Mouse (Mus musculus) kidney, postnatal 14 days (tissue): ENCODE data around the gene Gm28308.
A peak's percentile ranks its signal among the peaks of the same experiment; 100 is the strongest.

ENCODE experiments used
- DNase-seq: peaks from one replicate; pipeline ENCODE4 v3.0.0; 2022; ENCODE audit warnings: mixed read lengths

Gene Gm28308

GRCm38 (mm10) chr6:52218643-52219215 lies 5.6 kb upstream of the Gm28308 start:
- no peak for DNase-seq

- DNase-seq = peak; percentile 51
Measured at GRCm38 (mm10) chr6:52217895-52218642, 4.9 kb upstream of the Gm28308 start.

- peak; percentile 96 for DNase-seq
Measured at GRCm38 (mm10) chr6:52217459-52217768, 4.3 kb upstream of the Gm28308 start.

GRCm38 (mm10) chr6:52216691-52217458 lies 3.7 kb upstream of the Gm28308 start:
- peak; percentile 72 for DNase-seq

GRCm38 (mm10) chr6:52215771-52216535 lies 2.8 kb upstream of the Gm28308 start:
- peak; percentile 57 for DNase-seq

- DNase-seq = no peak
Measured at GRCm38 (mm10) chr6:52215070-52215469, 1.9 kb upstream of the Gm28308 start.

GRCm38 (mm10) chr6:52214271-52214670 lies 1.1 kb upstream of the Gm28308 start:
- peak; percentile 36 for DNase-seq

- peak; percentile 81 for DNase-seq
Measured at GRCm38 (mm10) chr6:52212556-52213118, 502 bp downstream of the Gm28308 start.

- DNase-seq = no peak
Measured at GRCm38 (mm10) chr6:52211961-52212360, 1.2 kb downstream of the Gm28308 start.

GRCm38 (mm10) chr6:52211170-52211935 lies 1.8 kb downstream of the Gm28308 start:
- DNase-seq = peak; percentile 92

GRCm38 (mm10) chr6:52209685-52210046 lies 3.5 kb downstream of the Gm28308 start:
- peak; percentile 30 for DNase-seq

GRCm38 (mm10) chr6:52208868-52209684 lies 4.1 kb downstream of the Gm28308 start:
- DNase-seq = peak; percentile 16

- DNase-seq = peak; percentile 88
Measured at GRCm38 (mm10) chr6:52208072-52208867, 4.9 kb downstream of the Gm28308 start, which contains the start of gene Hoxa6. Hoxa6 (minus strand) TSS chr6:52208722.

- peak; percentile 5 for DNase-seq
Measured at GRCm38 (mm10) chr6:52207684-52207976, 5.5 kb downstream of the Gm28308 start.

GRCm38 (mm10) chr6:52206882-52207683 lies 6.1 kb downstream of the Gm28308 start:
- DNase-seq = no peak

GRCm38 (mm10) chr6:52205638-52206621 lies 7.2 kb downstream of the Gm28308 start:
- DNase-seq = no peak

- no peak for DNase-seq
Measured at GRCm38 (mm10) chr6:52205221-52205620, 7.9 kb downstream of the Gm28308 start.

GRCm38 (mm10) chr6:52204050-52204752 lies 8.9 kb downstream of the Gm28308 start, which contains the start of gene Hoxa5:
Hoxa5 (minus strand) TSS chr6:52204587.
- DNase-seq = peak; percentile 94
